Mouse (Mus musculus): ENCODE data around the gene Islr2. TPM values are rescaled to one million over a fixed set of nuclear protein-coding genes. Genes with fewer than 3 reads are reported as not detected.
A peak's percentile ranks its signal among the peaks of the same experiment; 100 is the strongest.

The Islr2 gene
- polyA plus RNA-seq, 1 experiment from 2014 or later, result 5.4 TPM

DNA sequence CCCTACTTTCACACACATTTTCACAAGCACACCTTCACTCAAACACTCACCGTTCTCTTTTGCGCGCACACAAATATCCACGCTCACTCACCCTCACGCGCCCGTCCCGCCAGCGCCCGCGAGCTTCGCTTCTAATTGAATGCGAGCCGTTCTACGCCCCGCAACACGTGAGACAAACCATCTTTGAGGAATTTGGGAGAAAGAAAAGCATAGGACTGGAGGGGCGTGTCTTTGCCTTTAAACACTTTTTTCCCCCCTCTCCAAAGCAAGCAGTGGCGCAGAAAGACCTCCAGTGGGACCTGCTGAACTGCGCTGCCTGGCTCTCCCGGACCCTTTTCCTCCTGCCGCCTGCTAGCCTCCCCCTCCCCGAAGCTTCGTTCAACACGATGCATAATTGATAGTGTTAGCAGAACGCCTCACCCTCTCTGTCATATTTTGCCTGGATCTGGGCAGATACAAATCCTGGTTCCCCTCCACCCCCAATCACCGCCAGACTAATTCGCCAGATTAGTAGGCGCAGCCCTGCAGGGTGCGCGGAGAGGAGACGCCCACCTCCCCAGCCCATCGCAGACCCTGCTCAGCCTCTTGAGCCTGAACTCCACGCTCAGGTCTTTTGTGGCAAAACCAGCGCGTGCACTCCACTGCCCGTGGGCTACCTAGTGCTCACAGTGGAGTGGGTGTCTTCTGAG is 2.1 kb downstream of the Islr2 start:
- H3K27me3 ChIP-seq (ENCODE audit: control insufficient read depth, insufficient read depth, low read length), result peaks cover 69% of the 10 kb centered on the region
- peak overlapping the region; percentile 40 for H3K4me2 ChIP-seq (ENCODE audit: low read depth, low read length)
- H3K4me1 ChIP-seq (ENCODE audit: control insufficient read depth, insufficient read depth, low read length), result peaks cover 24% of the 10 kb centered on the region
- DNase-seq (ENCODE audit: low spot score) (peak; percentile 48), ATAC-seq (replicated peaks; ENCODE audit: insufficient number of reproducible peaks, low FRiP score, low TSS enrichment, low read depth) (no peak)
- H3K9ac ChIP-seq (replicated peaks; ENCODE audit: low read length), result peak overlapping the region; percentile 19; the same call in 1 of the 2 replicates
- H3K36me3 ChIP-seq (replicated peaks; ENCODE audit: control insufficient read depth, insufficient read depth, low read depth, low read length), result no peaks in the 10 kb centered on the region
- H3K9me3 ChIP-seq (replicated peaks; ENCODE audit: control insufficient read depth, low read length), result no peaks in the 10 kb centered on the region
- peak overlapping the region; percentile 25 for H3K4me3 ChIP-seq (ENCODE audit: low read depth, low read length)
- 1% methylated on average over 37 of the region's 37 CpGs for WGBS
- peak overlapping the region; percentile 8; the same call in 1 of the 2 replicates for H3K27ac ChIP-seq (replicated peaks; ENCODE audit: low read depth, low read length)

DNA sequence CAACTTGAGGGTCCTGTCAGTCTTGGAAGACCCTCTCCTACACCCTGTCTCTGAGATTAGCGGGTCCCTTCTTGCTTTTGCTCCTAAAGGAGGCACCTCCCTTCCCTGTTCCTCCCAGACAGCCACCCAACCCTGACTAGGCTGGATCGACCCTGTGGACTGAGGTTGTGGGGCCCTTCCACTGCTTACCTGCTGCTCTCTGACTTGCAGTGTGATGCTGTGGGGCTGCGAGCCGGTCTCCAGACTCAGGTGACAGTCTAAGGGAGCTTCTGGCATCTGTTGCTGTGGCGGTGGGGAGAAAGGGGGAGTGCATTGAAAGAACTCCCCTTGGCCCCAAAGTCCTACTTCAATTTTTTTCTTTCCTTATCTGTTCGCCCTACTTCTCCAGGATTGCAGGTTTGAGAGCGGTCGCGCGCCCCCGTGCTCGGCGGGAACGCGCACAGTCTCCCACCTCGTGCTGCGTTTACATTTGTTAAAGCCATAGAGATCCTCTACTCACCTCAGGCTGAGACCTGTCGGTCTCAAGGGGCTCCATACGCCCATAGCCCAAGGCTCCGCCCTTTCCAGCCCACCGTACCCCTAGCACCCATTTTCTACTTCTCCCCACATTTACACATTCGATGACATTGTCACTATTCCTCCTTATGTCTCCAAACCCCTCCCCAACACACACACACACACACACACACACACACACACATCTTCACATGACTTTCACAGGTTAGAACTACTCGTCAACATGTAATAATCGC is 2.9 kb downstream of the Islr2 start:
- H3K27ac ChIP-seq (replicated peaks; ENCODE audit: low read depth, low read length), result no peak overlapping the region
- 1% methylated on average over 24 of the region's 24 CpGs for WGBS
- no peaks in the 10 kb centered on the region for H3K9me3 ChIP-seq (replicated peaks; ENCODE audit: control insufficient read depth, low read length)
- no peaks in the 10 kb centered on the region for H3K36me3 ChIP-seq (replicated peaks; ENCODE audit: control insufficient read depth, insufficient read depth, low read depth, low read length)
- ATAC-seq (replicated peaks; ENCODE audit: insufficient number of reproducible peaks, low FRiP score, low TSS enrichment, low read depth) (no peak), DNase-seq (ENCODE audit: low spot score) (no peak)
- peak overlapping the region; percentile 40 for H3K4me2 ChIP-seq (ENCODE audit: low read depth, low read length)
- peak overlapping the region; percentile 37 for H3K9ac ChIP-seq (replicated peaks; ENCODE audit: low read length)
- H3K27me3 ChIP-seq (ENCODE audit: control insufficient read depth, insufficient read depth, low read length), result peaks cover 77% of the 10 kb centered on the region
- peaks cover 29% of the 10 kb centered on the region for H3K4me1 ChIP-seq (ENCODE audit: control insufficient read depth, insufficient read depth, low read length)
- H3K4me3 ChIP-seq (ENCODE audit: low read depth, low read length), result peak overlapping the region; percentile 25

DNA sequence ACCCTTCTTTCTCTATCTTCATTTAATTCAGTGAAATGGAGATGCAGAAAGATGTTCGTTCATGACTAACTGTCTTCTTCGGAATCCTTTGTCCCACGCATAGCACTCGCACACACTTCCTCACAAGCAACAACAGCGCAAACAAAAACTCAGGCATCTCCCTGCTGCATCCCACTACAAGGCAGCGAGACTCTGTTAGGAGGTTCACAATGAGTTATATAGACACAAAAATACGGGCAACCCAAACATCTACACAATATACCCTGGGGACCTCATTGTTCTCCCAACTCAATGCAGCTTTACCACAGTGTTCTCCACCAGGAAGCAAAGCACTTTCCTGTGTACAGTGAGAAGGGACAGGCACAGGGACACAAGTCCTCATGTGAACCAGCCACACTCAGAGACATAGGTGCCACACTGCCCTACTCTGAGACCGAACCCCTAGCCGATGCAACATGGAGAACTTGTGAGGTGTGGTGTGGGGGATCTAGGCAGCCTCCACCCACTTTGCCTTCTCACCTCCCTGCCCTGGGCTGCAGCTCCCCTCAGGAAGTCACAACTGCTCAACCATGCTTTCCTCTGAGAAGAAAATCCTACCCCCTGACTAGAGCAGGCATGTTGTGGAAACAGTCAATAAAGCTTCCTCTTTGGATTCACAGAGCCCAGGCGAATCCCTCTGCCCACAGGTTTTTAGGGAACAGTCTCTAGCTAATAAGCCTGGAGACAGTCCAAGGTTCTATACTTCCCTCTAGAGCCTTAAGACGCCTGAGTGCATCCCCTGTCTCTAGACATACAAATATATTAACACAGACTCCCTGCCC is 3.6 kb downstream of the Islr2 start:
- Histone ChIP-seq H3K36me3 (replicated peaks; ENCODE audit: control insufficient read depth, insufficient read depth, low read depth, low read length) (no peaks in the 10 kb centered on the region), H3K9me3 (replicated peaks; ENCODE audit: control insufficient read depth, low read length) (no peaks in the 10 kb centered on the region), H3K9ac (replicated peaks; ENCODE audit: low read length) (peak overlapping the region; percentile 37), H3K4me1 (ENCODE audit: control insufficient read depth, insufficient read depth, low read length) (peaks cover 29% of the 10 kb centered on the region), H3K27ac (replicated peaks; ENCODE audit: low read depth, low read length) (no peak overlapping the region), H3K4me2 (ENCODE audit: low read depth, low read length) (no peak overlapping the region), H3K4me3 (ENCODE audit: low read depth, low read length) (peak overlapping the region; percentile 25), H3K27me3 (ENCODE audit: control insufficient read depth, insufficient read depth, low read length) (peaks cover 81% of the 10 kb centered on the region)
- ATAC-seq (replicated peaks; ENCODE audit: insufficient number of reproducible peaks, low FRiP score, low TSS enrichment, low read depth), result no peak
- WGBS, result 6% methylated on average over 11 of the region's 11 CpGs
- DNase-seq (ENCODE audit: low spot score), result no peak

DNA sequence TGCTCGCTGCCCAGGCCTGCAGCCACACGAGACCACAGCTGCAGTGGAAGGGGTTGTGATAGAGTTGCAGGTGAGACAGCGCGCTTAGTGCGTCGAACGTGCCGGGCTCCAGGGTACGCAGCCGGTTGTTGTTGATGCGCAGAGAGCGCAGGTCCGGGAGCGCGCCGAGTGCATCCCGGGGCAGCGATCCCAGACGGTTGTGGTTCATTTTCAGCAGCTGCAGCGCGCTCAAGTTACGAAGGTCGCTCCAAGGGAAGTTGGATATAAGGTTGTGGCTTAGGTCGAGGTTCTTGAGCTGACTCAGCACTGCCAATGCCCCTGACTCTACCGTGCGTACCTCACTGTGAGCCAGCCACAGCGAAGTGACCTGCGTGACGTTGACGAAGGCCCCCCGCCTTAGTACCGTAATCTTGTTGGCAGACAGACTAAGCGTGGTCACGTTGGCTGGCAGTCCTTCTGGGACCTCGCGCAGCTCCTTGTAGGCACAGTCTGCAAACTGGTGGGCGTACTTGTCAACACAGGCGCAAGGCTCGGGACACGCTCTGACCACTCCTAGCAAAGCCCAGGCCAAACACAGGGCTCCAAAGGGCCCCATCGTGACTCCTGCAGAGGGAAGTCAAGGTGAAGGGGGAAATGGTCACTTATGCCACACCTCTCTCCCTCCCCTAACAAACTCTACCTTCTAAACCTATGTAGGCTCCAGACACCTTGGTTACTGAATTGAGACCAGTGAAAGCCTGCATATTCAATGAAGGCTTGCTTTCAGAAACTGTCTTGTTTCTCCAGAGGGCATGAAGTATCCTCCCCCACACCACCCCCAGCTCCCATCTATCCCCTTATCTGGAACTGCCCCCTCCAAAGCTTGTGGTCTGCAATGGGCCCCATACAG is 4.5 kb downstream of the Islr2 start:
- Histone ChIP-seq H3K9me3 (replicated peaks; ENCODE audit: control insufficient read depth, low read length) (no peaks in the 10 kb centered on the region), H3K27ac (replicated peaks; ENCODE audit: low read depth, low read length) (no peak overlapping the region), H3K4me2 (ENCODE audit: low read depth, low read length) (peak overlapping the region; percentile 44), H3K27me3 (ENCODE audit: control insufficient read depth, insufficient read depth, low read length) (peaks cover 81% of the 10 kb centered on the region), H3K36me3 (replicated peaks; ENCODE audit: control insufficient read depth, insufficient read depth, low read depth, low read length) (no peaks in the 10 kb centered on the region), H3K4me1 (ENCODE audit: control insufficient read depth, insufficient read depth, low read length) (peaks cover 29% of the 10 kb centered on the region), H3K4me3 (ENCODE audit: low read depth, low read length) (peak overlapping the region; percentile 24), H3K9ac (replicated peaks; ENCODE audit: low read length) (no peak overlapping the region; the same call in 1 of the 2 replicates)
- no peak for ATAC-seq (replicated peaks; ENCODE audit: insufficient number of reproducible peaks, low FRiP score, low TSS enrichment, low read depth)
- under 1% methylated on average over 41 of the region's 41 CpGs for WGBS
- DNase-seq (ENCODE audit: low spot score), result peak; percentile 61

DNA sequence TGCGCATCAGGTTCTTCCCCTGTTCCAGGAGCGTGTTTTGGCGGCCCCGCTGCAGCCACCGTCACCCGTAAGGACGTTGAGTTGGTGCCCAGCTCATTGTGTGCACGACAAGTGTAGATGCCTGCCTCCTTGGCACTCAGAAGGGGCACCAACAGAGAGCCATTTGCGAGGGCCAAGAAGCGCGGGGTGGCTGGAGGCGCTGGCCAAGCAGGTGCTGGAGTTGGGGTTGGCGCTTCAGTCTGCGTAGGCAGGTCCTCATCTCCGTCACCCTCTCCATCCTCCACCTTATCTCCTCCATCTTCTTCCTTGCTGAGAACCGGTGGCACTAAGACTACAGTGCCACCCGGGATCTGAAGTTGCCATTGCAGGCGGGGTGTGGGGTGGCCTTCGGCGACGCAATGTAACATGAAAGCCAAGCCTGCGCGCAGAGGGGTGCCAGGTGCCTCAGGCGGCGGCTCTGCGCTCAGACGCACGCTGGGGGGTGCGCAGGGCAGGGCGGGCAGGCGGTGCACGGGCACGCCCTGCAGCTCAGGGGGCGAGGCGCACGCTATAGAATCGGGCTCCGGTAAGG is 5.2 kb downstream of the Islr2 start:
- DNase-seq (ENCODE audit: low spot score), result no peak
- Histone ChIP-seq H3K36me3 (replicated peaks; ENCODE audit: control insufficient read depth, insufficient read depth, low read depth, low read length) (no peaks in the 10 kb centered on the region), H3K4me1 (ENCODE audit: control insufficient read depth, insufficient read depth, low read length) (peaks cover 29% of the 10 kb centered on the region), H3K4me3 (ENCODE audit: low read depth, low read length) (peak overlapping the region; percentile 24), H3K9ac (replicated peaks; ENCODE audit: low read length) (no peak overlapping the region; the same call in 1 of the 2 replicates), H3K4me2 (ENCODE audit: low read depth, low read length) (peak overlapping the region; percentile 49), H3K27ac (replicated peaks; ENCODE audit: low read depth, low read length) (no peak overlapping the region), H3K9me3 (replicated peaks; ENCODE audit: control insufficient read depth, low read length) (no peaks in the 10 kb centered on the region), H3K27me3 (ENCODE audit: control insufficient read depth, insufficient read depth, low read length) (peaks cover 82% of the 10 kb centered on the region)
- ATAC-seq (replicated peaks; ENCODE audit: insufficient number of reproducible peaks, low FRiP score, low TSS enrichment, low read depth), result no peak
- 1% methylated on average over 38 of the region's 38 CpGs for WGBS

DNA sequence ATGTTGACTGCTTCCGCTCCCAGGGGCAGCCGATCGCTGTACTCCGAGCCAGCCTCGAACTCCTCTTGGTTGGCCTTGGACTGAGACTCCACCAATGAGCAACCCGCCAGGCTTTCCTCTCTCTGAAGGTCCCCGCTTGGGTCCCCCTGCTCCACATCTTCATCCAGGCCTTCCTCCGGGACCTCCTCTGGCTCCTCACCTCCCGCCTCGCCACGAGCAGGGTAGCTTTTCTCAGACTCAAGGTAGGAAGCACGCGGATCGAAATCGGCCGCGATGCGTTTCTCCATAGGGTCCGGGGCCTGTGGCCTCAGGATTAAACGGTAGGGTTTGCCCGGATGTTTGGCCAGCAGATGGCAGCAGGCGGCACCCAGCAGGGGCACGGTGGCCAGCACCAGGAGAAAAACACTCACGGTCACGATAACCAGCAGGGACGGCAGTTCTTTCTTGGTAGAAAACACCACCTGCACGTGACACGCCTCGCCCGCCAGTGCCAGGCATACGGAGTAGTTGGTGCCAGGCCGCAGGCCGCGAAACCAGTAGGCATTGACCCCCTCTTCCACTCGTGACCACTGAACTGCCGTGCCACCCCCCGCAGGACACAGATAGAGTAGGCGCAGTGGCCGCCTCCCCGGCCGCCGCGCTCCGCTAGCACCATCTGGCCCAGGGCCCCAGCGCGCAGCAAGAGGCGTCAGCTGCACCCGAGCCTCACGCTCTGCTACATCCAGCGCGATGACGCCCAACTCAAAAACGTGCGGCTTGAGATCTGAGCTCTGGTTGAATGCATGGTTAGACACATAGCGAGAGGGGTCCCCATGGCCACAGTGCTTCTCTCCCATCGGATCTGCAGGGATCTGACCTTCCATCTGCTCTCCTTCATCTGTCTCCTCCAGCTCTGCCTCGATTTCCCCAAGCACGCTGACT is 6.1 kb downstream of the Islr2 start:
- peak overlapping the region; percentile 49 for H3K4me2 ChIP-seq (ENCODE audit: low read depth, low read length)
- no peak overlapping the region for H3K27ac ChIP-seq (replicated peaks; ENCODE audit: low read depth, low read length)
- peaks cover 29% of the 10 kb centered on the region for H3K4me1 ChIP-seq (ENCODE audit: control insufficient read depth, insufficient read depth, low read length)
- WGBS, result under 1% methylated on average over 57 of the region's 58 CpGs
- peak; percentile 67 for DNase-seq (ENCODE audit: low spot score)
- H3K9me3 ChIP-seq (replicated peaks; ENCODE audit: control insufficient read depth, low read length), result no peaks in the 10 kb centered on the region
- ATAC-seq (replicated peaks; ENCODE audit: insufficient number of reproducible peaks, low FRiP score, low TSS enrichment, low read depth), result no peak
- H3K27me3 ChIP-seq (ENCODE audit: control insufficient read depth, insufficient read depth, low read length), result peaks cover 74% of the 10 kb centered on the region
- H3K9ac ChIP-seq (replicated peaks; ENCODE audit: low read length), result peak overlapping the region; percentile 15; the same call in 1 of the 2 replicates
- peak overlapping the region; percentile 24 for H3K4me3 ChIP-seq (ENCODE audit: low read depth, low read length)
- no peaks in the 10 kb centered on the region for H3K36me3 ChIP-seq (replicated peaks; ENCODE audit: control insufficient read depth, insufficient read depth, low read depth, low read length)

Measured in embryonic facial prominence, embryonic 11.5 days (tissue).